Mouse (Mus musculus) ZHBTc4 (cell line): ENCODE results near the gene Med15.

Source experiments
- DNase-seq: peaks from one replicate; pipeline ENCODE4 v3.0.0-alpha.2; 2011; ENCODE audit warnings: low read depth, low spot score

Gene Med15

GRCm38 (mm10) chr16:17732431-17732830 is 260 bp downstream of the Med15 start:
- no peak for DNase-seq

GRCm38 (mm10) chr16:17732021-17732420 is 670 bp downstream of the Med15 start:
- no peak for DNase-seq

- peak; percentile 51 for DNase-seq
Observed at GRCm38 (mm10) chr16:17729974-17730373, 2.7 kb downstream of the Med15 start.

GRCm38 (mm10) chr16:17727179-17727861 is 5.4 kb downstream of the Med15 start:
- peak; percentile 71 for DNase-seq

GRCm38 (mm10) chr16:17724448-17724847 is 8.2 kb downstream of the Med15 start:
- no peak for DNase-seq

- no peak for DNase-seq
Observed at GRCm38 (mm10) chr16:17723325-17723626, 9.4 kb downstream of the Med15 start.

- DNase-seq, result peak; percentile 95
Observed at GRCm38 (mm10) chr16:17722461-17723324, 10.0 kb downstream of the Med15 start.

GRCm38 (mm10) chr16:17721822-17722460 is 10.8 kb downstream of the Med15 start:
- no peak for DNase-seq

GRCm38 (mm10) chr16:17721114-17721808 is 11.4 kb downstream of the Med15 start:
- no peak for DNase-seq

GRCm38 (mm10) chr16:17717791-17718190 is 14.9 kb downstream of the Med15 start:
- DNase-seq, result no peak

- no peak for DNase-seq
Observed at GRCm38 (mm10) chr16:17707541-17707940, 25.1 kb downstream of the Med15 start.

- DNase-seq, result no peak
Observed at GRCm38 (mm10) chr16:17701043-17701405, 31.7 kb downstream of the Med15 start.

GRCm38 (mm10) chr16:17700386-17701042 is 32.2 kb downstream of the Med15 start:
- no peak for DNase-seq

GRCm38 (mm10) chr16:17694860-17695259 is 37.8 kb downstream of the Med15 start:
- no peak for DNase-seq

- no peak for DNase-seq
Observed at GRCm38 (mm10) chr16:17669886-17670285, 62.8 kb downstream of the Med15 start.

- no peak for DNase-seq
Observed at GRCm38 (mm10) chr16:17665568-17665967, 67.1 kb downstream of the Med15 start.

GRCm38 (mm10) chr16:17656212-17656871 is 76.3 kb downstream of the Med15 start:
- DNase-seq, result no peak

- DNase-seq, result no peak
Observed at GRCm38 (mm10) chr16:17654188-17654795, 78.4 kb downstream of the Med15 start.

GRCm38 (mm10) chr16:17653601-17654000 is 79.1 kb downstream of the Med15 start:
- DNase-seq, result no peak

GRCm38 (mm10) chr16:17652607-17653006 is 80.1 kb downstream of the Med15 start:
- no peak for DNase-seq

GRCm38 (mm10) chr16:17650711-17651110 is 82.0 kb downstream of the Med15 start:
- DNase-seq, result no peak
